15 mouse cellular contexts compared by ENCODE assay signal in the genomic region with DNA sequence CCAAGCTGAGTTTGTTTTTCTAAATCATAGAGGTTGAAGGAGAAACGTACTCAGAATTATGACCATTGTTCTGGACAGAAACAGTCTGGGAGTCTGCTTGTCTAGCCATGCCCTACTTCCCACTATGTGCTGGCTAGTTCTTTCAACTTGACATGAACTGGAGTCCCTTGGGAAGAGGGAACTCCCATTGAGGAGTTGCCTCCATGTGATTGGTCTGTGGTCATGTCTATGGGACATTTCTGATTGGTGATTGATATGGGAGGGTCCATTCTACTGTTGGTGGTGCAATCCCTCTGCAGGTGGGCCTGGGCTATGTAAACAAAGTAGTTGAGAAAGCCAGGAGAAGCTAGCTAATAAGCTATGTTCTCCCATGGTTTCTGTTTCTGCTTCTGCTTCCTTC.
"Had no signal": no experiment of that assay in that cellular context is flagged by ENCODE, and none has a peak within 500 bp of the region (broad histone marks: within the 10 kb centered on the region; RNA-seq: fewer than 3 reads in every experiment).

No protein-coding gene starts in this region.

- H3K4me2 ChIP-seq: limb, embryonic 12.5 days; limb, embryonic 15.5 days; liver, embryonic 12.5 days; liver, embryonic 15.5 days; midbrain, embryonic 11.5 days had no signal

- ATAC-seq: inflammation-experienced regulatory T-cells, adult 6 months; liver, embryonic 12.5 days had no signal

- H3K9me3 ChIP-seq: limb, embryonic 12.5 days; limb, embryonic 15.5 days; liver, embryonic 12.5 days; liver, embryonic 15.5 days had no signal

- H3K4me3 ChIP-seq: limb, embryonic 12.5 days; limb, embryonic 15.5 days; liver, embryonic 12.5 days; liver, embryonic 15.5 days had no signal

- H3K9ac ChIP-seq: limb, embryonic 12.5 days; limb, embryonic 15.5 days; liver, embryonic 12.5 days; liver, embryonic 15.5 days had no signal

- DNase-seq: kidney, adult 18-20 months; kidney, postnatal 10 days; left cerebral cortex, postnatal 4 days; lung, adult 2 months; lung, postnatal 14 days; lung, postnatal 4 days; midbrain, embryonic 14.5 days; thymus, adult 2 months; thymus, postnatal 14 days had no signal

- H3K36me3 ChIP-seq: limb, embryonic 12.5 days; limb, embryonic 15.5 days; liver, embryonic 12.5 days; liver, embryonic 15.5 days had no signal

- H3K27me3 ChIP-seq: limb, embryonic 12.5 days; limb, embryonic 15.5 days; liver, embryonic 12.5 days; liver, embryonic 15.5 days had no signal

- H3K27ac ChIP-seq: limb, embryonic 12.5 days; limb, embryonic 15.5 days; liver, embryonic 12.5 days; liver, embryonic 15.5 days had no signal

- H3K4me1 ChIP-seq: limb, embryonic 12.5 days; limb, embryonic 15.5 days; liver, embryonic 12.5 days; liver, embryonic 15.5 days had no signal
